Mouse (Mus musculus): ENCODE data around the gene Pdxp.
A peak's percentile ranks its signal among the peaks of the same experiment; 100 is the strongest.

Gene Pdxp

DNA sequence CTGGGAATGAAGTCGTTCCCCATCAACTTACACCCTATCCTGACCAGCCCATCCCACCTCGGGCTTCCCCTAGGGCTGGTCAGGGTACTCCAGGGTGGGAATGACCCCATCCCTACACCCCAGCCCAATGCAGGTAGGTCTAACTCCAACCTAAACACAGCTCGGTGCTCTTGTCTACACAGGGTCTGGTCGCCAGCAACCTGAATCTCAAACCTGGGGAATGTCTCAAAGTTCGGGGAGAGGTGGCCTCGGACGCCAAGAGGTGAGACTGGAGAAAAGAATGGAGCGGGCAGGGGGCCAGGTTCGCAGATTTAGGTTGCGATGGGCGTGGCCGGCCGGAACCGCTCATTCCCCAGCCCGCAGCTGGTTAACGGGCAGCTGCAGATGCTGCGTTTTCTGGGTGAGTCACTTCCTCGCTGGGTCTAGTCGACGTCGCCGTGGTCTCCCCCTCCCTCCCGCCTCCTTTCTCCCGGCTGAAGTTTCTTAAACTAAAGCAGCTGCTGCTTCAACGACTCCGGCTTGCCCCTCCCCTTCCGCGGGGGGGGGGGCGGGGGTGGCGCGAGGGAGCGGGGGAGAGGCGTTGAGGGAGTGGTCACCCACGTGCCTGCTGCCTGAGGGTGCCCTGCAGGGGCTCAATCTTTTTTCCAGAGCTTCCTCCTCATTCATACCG lies 14.2 kb downstream of the Pdxp start:
- DNase-seq (ENCODE audit: low spot score in 2 of 2), result peak; percentile 89 to 90

DNA sequence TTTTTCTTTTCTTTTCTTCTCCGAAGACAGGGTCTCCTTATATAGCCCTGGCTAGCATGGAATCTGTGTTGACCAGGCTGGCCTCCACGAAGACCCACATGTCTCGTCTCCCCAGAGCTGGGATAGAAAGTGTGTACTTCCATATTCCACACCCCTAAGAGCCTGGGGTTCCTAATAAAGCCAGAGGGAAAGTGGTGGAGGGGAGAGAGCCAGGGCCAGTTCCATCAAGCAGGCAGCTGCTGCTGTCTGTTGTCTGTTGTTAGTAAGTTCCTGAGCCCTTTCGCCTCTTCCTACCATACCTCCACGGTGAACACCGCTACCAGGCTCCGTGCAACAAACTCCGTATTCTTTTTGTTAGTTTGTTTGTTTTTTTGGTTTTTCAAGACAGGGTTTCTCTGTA lies 14.8 kb downstream of the Pdxp start:
- DNase-seq (ENCODE audit: low spot score in 2 of 2), result no peak

GRCm38 (mm10) chr15:78930192-78930706 lies 16.5 kb downstream of the Pdxp start:
- no peak for DNase-seq (ENCODE audit: low spot score in 2 of 2)

DNA sequence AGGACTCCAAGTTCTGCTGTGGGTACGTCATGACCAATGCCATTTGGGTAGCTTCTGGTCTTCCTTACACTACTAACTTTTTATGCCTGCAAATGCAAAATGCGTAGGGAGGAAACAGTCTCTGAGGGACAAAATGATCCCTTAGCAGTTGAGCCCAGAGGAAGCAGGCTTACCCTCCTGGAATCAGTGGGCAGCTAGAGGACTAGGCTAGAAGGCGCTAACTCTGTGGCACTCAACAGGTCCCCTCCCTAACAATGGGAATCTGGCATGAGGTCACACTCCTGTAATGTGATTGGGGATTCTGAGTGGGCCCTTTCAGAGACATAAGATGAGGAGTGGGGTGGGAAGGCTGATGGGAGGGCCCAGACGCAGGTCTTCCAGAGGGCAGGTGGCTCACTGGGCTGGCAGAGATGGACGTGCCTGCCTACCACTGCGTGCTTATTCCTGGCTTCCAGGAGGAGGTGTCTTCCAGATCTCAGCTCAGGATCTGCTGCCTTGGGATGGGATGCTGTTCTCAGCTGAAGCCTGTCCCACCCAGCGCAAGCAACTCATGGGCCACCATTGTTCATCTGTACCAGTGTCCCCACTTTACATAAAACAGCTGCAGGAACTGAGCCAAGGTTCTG lies 17.2 kb downstream of the Pdxp start:
- DNase-seq (ENCODE audit: low spot score in 2 of 2), result no peak

DNA sequence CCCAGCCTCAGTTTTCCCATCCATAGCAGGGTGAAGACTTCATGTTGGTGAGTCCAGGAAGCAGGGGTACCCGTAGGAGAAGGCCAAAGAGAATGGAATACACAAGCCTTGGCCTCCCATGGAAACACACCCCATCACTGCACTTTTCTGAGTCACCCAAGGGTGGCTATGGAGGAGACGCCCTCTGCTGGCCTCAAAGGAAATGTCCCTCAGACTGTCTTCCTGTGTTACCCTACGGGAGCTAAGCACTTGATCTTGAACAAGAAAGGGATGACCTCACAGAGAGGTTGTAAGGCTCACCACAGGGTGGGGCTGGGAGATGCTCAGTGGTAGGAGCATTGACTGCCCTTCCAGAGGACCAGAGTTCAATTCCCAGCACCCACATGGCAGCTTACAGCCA lies 17.9 kb downstream of the Pdxp start:
- DNase-seq (ENCODE audit: low spot score in 2 of 2), result peak; percentile 65 to 67

DNA sequence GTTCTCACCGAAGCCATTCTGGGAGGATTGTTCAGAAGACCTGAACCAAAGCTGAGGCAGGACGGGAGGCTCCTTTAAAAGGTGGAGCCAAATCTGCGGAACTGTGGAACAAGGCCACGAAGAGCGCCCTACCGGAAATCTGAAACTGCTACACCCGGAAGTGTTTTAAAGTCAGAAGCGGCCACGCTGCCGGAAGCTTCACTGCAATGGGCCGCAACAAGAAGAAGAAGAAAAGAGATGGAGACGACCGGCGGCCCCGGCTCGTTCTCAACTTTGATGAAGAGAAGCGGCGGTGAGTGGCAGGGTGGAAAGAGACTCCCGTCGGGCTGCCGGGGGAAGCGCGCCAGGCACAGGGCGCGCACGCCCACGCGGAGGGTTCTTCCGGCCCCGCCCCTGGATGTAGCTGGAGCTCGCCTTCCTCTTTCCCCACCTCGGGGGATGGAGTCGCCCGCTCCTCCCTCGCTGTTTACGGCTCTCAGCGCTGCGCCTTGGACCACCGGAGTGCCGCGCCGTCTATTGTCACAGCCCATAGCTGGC lies 21.1 kb downstream of the Pdxp start, which contains the start of gene Nol12:
Gene Nol12, plus strand, starts transcription at position 150 of the 537 bp plus-strand sequence.
- DNase-seq (ENCODE audit: low spot score in 2 of 2), result peak; percentile 78 to 82

GRCm38 (mm10) chr15:78936403-78936802 lies 22.7 kb downstream of the Pdxp start:
- DNase-seq (ENCODE audit: low spot score in 2 of 2), result no peak

GRCm38 (mm10) chr15:78937311-78937710 lies 23.6 kb downstream of the Pdxp start:
- DNase-seq (ENCODE audit: low spot score in 2 of 2), result no peak

- DNase-seq (ENCODE audit: low spot score in 2 of 2), result no peak
Observed at GRCm38 (mm10) chr15:78937963-78938362, 24.2 kb downstream of the Pdxp start.

- no peak for DNase-seq (ENCODE audit: low spot score in 2 of 2)
Observed at GRCm38 (mm10) chr15:78940325-78940724, 26.6 kb downstream of the Pdxp start.

DNA sequence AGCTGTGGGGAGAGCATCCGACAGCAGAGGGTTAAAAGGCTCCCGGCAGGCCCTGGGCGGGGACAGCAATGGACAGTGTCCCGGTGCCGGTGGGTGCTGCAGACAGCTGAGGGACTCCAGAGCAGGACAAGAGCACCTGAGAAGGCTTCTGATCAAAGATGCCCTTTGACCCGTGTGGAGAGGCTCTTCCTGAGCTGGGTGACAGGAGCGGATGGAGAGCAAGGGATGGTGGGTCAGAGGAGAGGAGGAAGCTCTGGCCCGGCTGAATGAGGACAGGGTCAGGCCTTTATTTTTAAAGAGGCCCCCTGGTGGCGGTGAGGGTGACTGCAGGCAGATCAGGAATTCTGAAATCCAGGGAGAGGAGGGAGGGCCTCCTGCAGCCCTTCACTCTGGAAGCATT lies 28.9 kb downstream of the Pdxp start:
- peak in 1 of 2 experiments; percentile 52 for DNase-seq (ENCODE audit: low spot score in 2 of 2)

DNA sequence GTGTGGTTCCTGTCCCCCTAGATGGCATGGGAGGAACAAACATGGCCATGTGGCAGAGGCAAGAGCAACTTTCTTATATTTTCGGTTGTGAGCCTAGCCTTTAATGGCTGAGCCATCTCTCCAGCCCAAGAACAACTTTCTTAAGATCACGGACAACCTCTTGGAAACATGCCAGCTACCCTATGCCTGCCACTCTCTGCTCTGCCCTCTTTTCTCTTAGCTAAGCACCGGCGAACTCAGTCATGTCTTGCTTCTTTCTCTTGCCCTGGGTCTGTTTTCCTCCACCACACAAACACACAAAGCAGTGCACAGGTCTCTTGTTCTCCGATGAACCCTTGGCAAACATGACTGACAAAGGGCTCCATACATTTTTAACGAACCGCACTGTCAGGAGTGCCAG lies 32.5 kb downstream of the Pdxp start:
- no peak for DNase-seq (ENCODE audit: low spot score in 2 of 2)

DNA sequence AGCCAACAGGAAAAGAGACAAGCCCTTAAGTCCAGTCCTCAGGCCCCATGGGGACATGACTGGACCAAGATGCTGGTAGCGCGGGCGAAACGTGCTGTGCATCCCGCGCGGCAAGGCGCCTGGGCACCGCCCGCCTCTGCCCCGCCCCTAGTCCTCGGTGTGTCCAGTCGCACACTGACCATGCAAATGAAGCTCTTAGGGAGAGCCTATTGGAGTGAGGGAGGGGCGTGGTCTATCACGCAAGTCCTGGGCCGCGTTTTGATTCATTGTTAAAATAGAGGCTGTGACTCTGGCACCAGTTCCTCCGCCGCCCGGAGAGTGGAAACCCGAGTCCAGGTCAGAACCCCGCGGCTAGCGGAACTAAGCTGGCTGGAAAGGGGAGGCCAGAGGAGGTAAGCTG lies 33.9 kb downstream of the Pdxp start, which contains the start of gene Triobp:
Gene Triobp, plus strand, starts transcription at position 68 of the 400 bp plus-strand sequence.
- peak; percentile 72 to 77 for DNase-seq (ENCODE audit: low spot score in 2 of 2)

- no peak for DNase-seq (ENCODE audit: low spot score in 2 of 2)
Observed at GRCm38 (mm10) chr15:78948152-78948725, 34.5 kb downstream of the Pdxp start.

DNA sequence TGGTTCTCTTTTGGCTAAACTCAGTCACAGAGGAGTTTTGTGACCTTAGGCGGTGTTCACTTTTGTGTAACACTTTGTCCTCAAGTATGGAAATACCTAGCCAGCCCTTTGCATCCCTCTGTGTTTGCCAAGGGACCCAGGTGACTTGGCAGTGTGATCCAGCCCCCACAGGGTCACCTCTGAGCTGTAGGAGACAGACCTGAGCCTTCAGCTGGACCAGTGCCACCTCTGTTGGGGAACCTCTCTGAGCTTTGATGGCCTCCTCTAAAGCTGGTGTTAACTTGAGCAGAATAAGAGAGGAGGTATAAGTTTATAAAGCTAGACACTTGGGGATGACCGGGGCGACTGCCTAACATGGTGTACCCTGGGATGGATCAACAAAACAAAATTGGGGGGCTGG lies 35.2 kb downstream of the Pdxp start:
- no peak for DNase-seq (ENCODE audit: low spot score in 2 of 2)

- no peak for DNase-seq (ENCODE audit: low spot score in 2 of 2)
Observed at GRCm38 (mm10) chr15:78955663-78956062, 41.9 kb downstream of the Pdxp start.

GRCm38 (mm10) chr15:78956351-78956750 lies 42.6 kb downstream of the Pdxp start:
- no peak for DNase-seq (ENCODE audit: low spot score in 2 of 2)

DNA sequence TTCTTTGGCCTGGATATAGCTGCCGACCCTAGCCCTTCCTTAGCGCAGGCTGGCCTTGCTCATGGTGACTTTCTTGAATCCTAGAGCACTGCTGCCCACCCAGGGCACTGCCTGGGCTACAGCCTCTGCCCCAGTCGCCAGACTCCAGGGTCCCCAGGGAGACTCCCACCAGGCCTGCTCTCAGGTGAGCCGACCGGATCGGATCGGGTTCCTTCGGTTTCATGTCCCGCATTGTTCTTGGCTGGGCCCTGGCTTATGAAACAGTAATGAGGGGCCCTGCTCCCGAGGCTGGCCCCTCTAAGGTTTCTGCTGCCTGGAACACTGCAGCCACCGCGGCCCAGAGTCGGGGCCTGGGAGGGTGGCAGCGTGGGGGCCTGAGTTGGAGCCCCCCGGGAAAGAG lies 43.3 kb downstream of the Pdxp start:
- DNase-seq (ENCODE audit: low spot score in 2 of 2), result no peak

DNA sequence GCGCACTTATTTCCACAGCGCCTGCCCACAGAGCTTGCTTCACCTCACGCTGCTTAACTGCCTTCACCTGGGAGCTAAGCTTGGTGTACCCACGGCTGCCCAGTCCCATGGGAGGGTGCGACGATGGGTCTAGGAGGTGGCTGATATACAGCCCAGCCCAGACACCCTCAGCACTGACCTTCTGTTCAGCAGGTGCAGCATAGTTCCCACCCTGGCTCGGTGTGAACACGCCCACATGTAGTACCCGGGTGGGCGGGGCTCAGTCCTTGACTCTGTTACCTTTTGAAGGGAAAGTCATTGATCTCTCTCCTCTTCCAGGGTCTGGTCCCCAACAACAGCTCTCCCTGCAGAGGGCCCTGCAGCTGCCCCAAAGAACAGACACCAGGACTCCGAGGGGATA lies 45.8 kb downstream of the Pdxp start:
- DNase-seq (ENCODE audit: low spot score in 2 of 2), result no peak

DNA sequence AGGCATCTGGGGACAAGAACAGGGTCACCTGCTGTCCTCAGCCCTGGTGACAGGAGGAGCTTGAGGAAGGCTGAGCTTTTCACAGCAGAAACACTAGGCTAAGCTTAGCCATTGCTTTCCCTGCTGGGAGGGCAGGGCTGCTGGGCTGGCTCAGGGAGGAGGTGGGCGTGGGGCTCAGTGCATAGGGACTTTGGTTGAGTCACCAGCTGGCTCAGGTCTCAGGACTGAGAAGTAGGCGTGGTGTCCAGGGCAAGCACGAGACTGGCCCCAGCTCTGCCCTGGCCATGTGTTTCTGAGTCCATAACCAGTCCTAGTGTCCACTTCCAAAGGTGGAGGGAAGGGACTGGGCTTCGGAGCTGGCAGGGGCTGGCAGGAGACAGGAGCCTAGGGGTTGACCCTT lies 46.4 kb downstream of the Pdxp start:
- no peak for DNase-seq (ENCODE audit: low spot score in 2 of 2)

- peak in 1 of 2 experiments; percentile 21 for DNase-seq (ENCODE audit: low spot score in 2 of 2)
Observed at GRCm38 (mm10) chr15:78962885-78963284, 49.2 kb downstream of the Pdxp start.
